Mouse (Mus musculus): ENCODE results near the gene Prok2.
A peak's percentile ranks its signal among the peaks of the same experiment; 100 is the strongest.

The Prok2 gene

DNA sequence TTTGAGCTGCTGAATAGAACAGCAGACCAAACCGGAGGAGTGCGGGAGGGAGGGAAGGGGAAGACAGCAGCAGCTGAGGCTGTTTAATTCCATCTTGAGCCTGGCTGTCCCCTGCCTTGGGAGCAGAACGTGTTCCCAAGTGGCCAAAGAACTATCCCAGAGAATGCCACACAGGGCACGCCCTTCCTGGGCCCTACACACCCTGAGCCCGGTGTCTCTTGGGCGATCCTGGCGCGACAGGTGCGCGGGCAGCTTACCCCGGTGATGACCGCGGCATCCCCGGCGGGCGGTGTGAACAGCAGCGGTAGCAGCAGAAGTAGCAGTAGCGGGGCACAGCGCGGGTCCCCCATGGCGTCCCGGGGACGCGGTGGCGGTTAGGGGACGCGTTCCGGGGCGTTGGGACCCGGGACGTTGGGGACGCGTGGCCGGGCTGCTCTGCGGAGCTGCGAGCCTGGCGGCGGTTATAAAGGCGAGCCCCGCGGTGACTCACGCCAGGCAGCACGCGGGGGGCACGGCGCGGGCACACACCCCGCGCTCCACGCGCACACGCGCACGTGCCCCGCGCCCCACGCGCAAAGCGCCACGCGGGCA is at the start of gene Prok2:
Gene Prok2 (minus strand): TSS at position 422 of the 591 bp plus-strand sequence.
- DNase-seq (ENCODE audit: low read depth) = no peak

DNA sequence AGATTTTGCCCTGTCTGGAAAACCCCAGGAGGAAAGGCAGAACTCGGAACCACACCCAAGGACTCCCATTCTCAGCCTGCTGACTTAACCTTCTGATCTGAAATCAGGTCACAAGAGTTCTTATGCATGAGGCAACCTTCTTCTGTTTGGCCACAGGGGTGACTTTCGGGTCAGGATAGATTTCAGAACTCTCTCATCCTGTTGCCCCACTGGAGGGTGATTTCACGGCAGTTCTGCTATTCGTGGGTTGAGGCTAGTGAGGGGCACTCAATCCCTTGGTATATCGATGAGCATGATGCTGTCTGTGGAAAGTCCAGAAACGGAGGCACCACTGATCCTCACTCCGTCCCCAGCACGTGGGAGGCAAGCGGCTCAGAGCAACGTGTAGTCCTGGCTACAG is 48.5 kb upstream of the Prok2 start:
- no peak for DNase-seq (ENCODE audit: low read depth)

DNA sequence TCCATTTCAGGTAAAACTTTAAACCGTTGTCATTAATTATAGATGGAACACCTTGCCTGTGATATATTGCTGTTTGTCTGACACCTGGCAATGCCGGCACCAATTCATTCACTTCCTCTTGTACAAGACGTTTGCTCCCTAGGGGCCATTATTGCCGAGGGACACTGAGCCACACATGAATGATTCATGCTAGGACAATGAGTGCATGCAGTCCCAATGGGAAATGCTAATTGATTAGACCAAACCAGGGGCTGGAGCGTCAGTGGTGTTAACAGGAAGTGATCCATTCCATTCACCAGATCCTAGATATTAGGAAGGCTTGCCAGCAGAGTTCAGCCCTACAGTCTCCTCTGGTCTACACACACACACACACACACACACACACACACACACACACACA is 42.3 kb upstream of the Prok2 start:
- no peak for DNase-seq (ENCODE audit: low read depth)

DNA sequence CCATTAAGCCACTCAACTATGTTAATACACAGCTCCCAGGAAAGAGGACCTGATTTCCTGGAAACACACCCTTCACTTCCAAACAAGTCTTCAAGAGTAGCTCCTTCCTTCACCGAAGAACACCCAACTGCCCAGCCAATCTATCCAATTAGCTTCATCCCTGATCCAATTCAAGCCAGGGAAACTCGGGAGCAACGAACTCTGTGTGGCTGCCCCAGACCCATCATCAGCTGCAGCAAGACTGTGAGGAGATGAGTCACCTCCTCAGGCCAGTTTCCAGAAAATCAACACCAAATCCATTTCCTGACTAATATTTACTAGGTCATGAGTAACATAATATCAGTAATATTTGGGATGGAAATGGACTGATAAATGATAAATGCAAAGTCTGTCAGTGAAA is 38.7 kb upstream of the Prok2 start:
- peak; percentile 51 for DNase-seq (ENCODE audit: low read depth)

DNA sequence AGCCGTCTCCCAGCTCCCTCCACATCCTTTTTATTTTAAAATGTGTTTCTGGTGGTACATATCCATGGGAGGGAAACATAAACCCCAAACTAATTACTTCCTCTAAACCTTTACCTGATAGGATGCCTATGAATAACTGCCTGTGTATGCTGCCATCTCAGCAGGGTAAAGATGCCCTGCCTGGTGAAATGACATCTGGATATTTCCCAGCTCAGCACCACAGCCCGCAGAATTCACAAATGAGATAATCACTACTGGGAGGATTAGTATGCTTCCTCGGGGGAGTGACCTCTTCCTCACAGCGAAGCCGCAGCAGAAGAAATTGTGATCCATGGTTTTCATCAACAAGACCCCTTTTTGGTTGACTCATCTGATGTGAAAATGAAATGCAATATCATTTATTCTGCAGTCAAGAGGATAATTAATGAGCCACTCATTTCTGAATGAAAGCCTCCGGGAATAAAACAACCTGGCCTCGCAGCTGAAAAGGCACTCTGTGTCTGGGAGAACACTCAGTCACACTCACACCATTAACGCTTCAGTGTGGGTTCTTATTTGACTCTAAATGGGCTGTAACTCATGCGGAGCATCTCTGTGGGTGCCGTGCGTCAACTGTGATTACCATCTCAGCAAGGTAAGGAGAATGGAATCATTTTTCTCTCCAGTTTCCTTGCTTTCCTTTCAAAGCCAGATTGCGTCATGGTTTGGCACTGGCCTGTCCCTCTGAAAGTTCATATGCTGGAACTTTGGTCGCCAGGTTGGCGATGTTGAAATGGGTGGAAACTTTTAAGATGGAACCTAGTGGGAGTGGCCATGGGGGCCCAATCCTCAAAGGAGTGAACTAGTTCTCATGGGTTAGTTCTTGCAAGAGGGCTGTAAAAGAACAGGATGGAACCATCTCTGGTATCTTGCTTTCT is 36.1 kb upstream of the Prok2 start:
- DNase-seq (ENCODE audit: low read depth) = no peak

DNA sequence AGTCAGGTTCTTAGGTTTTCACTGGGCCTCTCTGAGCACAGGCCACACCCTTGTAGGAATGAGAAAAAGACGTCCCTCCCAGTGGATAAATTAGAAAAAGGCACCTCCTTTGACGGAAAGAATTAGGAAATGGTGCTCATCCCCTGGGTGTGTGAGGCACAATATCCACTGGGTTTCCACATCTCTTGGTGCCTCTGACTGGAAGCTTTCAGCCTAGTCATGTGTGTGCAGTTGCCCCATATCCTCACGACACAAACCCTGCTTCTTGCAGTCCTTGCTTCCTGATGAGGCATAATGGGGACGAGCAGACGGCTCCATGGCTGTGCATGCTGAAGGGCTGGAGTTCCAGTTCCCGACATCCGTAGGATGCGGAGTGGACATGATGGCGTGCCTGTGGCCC is 29.9 kb upstream of the Prok2 start:
- DNase-seq (ENCODE audit: low read depth) = peak; percentile 3

DNA sequence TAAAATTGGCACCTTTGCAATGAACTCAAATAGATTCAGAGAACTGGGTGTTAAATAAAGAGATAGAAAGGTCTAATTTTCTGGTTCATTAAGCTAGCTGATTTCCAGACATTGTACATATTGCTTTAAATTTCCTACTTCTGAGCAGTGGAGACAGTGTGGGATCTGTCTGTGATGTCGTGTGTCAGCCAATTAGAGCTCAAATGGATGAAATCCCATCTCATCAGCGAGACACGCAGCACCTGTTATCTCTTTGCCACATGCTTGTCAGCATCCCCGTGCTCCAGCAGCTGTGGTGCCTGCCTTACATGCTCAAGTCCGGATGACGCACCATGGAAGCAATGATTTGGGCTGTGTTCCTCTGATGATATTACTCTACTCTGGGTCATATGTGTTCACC is 25.1 kb upstream of the Prok2 start:
- DNase-seq (ENCODE audit: low read depth) = no peak

DNA sequence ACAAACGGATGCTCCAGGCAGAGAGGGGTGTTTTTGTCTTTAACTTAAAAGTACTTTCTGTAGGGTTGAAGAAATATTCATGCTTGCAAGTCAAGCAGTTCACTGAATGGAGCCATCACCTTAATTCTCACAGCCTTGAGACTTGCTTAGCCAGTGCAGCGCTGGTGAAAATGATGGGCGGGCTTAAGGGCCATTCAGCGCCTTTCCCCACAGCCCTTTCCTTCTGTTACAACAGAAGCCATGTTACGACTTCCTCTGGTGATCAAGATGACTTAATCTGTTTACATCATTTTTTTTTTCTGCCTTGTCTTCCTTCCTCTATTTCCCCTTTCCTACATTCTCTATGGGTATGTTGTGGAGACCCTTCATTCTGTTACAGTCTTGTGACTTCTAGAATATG is 20.1 kb upstream of the Prok2 start:
- DNase-seq (ENCODE audit: low read depth) = no peak

DNA sequence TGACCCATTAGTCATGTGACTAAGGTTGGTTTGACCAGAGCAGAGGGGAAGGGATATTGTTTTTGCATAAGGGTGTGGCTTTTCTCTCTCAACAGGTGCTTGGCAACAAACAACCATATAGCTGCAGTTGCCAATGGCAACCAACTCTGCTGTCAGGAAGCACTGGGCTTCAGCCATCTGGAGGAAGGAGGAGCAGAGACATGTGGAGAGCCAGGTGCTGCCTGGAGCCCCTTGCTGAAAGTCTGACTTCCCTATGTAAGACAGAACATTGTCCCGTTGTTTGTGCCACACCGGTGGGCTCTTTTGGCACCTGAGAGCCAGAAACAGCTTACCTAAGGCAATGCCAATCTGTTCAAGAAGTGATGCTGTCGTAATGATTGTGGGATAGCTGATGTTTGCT is 16.7 kb upstream of the Prok2 start:
- no peak for DNase-seq (ENCODE audit: low read depth)

DNA sequence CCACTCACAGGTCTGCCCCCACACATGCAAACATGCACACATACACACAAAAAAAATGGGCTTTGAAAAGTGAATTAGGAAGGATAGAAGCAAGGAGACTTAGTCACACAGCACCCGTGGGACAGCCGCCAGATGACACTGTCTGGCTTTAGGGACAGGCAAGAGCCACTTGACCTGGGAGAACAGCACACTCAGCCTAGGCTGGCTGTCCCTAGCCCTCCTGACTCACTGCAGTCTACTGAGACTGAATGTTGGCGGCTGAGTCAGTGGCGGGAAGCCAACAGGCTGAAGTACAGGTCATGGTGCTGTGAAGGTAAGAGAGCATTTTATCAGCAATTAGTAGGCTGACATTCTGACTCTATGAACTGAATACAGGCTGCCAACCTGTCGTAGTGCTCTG is 8.5 kb upstream of the Prok2 start:
- DNase-seq (ENCODE audit: low read depth) = no peak

DNA sequence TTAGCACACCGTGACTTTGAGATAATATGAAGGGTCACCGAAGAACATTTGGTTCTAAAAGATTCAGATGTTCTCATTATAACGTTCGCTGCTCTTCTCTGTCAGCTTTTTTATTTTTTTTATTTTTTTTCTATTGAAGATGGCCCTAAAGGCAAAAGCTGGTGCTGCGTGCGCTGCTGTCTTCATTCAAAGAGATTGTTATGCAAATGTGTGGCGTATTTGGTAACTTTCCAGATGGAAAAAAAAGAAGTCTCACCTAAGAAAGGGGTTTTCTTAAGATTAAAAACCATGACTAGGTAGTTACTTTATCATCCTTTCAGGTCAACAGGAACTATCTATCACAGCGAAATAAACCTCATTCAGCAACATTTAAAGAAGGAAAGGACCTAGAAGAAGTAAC is 6.5 kb upstream of the Prok2 start:
- no peak for DNase-seq (ENCODE audit: low read depth)

DNA sequence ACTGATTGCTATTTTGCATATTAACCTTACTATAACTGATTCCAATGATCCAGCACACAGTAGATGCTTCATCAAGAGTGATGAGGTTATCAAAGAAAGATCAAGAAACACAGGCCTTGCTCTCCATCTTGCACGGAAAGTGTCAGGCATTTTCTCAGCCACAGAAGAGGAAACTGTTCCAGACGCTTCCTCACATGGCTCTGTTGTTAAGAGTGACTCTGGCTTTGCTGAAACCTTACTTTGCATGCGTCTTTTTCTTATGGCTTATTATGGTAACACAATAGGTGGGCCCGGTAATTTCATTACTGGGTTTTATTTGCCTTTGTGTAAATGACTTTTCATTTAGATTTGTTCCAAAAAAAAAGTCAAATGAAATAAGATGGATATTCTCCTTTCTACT is 5.7 kb upstream of the Prok2 start:
- no peak for DNase-seq (ENCODE audit: low read depth)

DNA sequence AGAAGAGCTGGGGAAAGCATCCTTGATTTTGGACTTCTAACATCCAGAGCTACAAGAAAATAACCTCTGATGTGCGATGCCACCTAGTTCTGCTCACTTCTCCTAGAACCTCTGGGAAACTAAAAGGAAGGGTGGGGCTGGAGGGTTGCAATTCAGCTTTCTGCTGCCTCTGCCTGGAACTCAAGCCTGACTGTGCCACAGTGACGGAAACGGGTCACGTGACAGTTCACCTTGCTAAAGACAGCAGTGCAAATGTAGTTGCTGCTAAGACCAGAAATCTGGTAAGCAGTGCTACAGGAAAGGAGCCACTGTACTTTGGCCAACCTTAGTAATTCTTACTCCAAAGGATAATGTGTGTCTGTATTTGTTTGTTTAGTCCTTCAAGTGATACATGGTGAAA is 3.7 kb upstream of the Prok2 start:
- no peak for DNase-seq (ENCODE audit: low read depth)

DNA sequence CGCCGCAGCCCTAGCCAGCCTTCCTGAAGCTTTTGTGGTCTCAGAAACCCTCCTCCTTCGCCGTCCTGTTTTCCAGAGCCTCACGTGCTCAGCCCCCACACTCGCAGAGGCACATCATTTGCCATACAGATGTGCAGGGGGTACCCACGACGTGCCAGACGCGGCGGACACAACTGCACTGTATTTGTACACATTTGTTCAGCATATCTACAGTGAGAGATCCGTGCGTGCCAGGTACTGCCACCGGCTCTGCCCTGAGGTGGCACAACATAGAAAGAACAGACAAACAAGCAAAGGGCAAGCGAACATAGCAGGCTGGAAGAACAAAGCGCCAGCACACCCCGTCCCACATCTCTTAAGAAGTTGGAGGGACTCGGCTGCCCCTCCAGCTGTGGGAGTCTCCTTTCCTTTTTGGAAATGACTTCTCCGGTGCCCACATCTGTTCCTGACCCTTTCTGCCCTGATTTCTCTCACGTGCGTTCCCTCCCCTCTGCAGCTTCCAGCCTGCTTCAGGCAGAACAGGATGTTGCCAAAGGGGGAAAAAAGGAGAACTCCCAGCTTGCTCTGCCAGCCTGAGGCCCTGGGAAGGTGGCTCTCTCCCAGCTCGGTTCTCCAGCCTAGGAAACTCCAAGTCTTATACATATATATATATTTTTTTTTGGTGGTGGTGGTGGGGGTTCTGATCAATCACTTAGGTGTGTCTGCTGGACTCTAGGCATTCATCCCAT is 548 bp upstream of the Prok2 start:
- DNase-seq (ENCODE audit: low read depth) = no peak

DNA sequence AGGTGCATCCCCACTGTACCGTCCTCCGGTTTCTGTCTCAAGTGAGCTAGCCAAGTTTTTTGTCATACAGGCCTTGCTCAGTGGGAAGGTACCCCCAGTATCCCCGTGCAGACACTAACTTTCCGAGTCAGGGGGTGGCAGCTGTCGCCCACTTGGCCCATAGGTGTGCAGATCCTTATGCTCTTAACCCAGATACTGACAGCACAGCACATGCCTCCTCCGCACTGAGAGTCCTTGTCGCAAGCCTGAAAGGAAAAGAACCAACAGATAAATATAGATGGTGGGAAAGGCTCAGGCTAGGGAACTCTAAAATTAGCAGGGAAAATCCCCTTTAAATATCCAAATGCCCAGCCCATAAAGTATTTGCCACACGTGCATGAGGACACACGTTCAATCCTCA is 3.8 kb downstream of the Prok2 start:
- no peak for DNase-seq (ENCODE audit: low read depth)

DNA sequence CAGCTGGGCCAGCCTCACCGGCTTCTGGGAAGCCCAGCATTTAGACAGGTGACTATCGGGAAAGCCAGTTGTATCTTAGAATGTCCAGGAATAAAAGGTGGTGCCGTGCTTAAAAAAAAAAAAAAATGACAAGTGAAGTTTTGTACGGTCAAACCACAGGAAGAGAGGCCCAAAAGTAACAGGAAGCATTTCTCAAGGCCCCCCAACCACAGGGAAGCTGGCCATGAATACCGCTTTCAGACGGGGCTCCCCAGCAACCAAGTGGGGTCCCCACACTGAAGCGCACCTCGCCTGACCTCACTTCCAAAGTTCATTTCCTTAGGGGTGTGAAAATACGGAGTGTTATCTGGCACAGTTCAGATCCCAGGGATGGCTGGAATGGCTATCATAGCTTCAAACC is 5.2 kb downstream of the Prok2 start:
- no peak for DNase-seq (ENCODE audit: low read depth)

DNA sequence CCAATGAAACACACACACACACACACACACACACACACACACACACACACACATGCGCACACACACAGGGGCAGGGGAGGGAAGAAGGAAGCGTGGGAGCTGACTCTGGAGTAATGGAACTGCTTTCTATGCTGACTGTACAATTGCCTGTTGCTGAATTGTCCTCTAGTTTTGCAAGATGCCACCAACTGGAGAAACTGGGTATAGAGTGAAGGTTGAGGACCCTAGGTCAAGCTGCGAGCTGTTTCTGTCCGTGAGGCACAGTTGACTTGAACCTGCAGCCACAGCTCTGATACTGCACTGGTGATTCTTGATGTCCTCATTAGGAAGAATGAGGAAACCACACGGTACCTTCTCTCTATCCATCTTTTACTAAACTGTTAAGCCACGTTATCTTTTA is 10.3 kb downstream of the Prok2 start:
- DNase-seq (ENCODE audit: low read depth) = no peak

DNA sequence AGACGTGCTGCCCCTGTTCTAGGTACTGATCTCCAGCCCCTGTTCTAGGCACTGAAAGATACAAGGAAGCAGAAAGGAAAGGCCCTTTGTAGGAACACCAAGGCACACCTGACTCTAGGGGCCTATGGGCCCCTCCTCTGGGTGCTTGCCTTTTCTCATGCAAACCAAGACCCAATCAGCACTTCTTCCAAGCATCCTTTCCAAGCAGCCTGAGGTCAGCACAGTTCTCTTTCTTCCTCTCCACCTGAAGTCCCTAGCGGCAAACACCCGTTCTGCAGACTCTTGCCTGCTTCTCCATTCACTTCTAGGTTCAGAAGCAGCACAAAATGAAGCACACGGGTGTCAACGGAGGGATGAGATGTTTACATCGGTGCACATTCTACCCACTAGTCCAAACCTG is 11.0 kb downstream of the Prok2 start:
- DNase-seq (ENCODE audit: low read depth) = no peak

DNA sequence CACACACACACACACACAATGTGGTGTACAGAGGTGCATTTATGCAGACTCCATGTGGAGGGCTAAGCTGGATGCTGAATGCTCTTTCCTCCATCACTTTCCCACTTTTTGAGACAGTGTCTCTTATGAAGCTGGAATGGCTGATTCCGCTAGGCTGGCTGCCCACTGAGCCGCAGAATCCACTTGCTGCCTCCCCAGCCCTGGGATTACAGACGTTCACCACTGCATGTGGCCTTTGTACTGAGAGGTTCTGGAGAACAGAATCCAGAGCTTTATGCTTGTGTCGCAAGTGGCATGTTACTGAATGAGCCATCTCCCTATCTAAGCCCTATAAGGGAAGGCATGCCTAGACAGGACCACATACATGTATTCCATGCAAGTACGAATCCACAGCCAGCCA is 12.9 kb downstream of the Prok2 start:
- no peak for DNase-seq (ENCODE audit: low read depth)

DNA sequence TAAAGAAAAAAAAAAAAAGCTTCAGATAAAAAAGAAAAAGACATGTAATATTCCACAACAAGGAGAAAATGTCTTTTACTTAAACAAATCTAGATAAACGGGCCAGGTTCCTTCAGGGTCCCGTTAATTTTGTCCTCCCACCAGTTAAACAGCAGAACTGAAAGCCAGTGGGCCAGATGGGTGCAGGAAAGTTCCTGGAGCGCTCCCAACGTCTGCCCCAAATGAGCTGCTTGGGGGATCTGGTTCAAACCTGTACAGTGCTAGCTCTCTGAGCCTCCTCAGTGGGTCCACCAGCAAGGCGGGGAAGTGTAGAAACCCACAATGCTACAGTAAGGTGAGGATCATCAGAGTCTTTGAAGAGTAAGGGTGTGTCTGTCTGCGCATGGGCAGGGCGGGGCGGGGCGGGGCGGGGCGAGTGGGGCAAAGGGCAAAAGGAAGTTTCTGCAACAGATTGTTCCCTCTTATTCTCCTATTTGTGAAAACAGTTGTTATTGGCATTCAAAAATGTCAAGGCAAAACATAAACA is 14.6 kb downstream of the Prok2 start:
- no peak for DNase-seq (ENCODE audit: low read depth)

DNA sequence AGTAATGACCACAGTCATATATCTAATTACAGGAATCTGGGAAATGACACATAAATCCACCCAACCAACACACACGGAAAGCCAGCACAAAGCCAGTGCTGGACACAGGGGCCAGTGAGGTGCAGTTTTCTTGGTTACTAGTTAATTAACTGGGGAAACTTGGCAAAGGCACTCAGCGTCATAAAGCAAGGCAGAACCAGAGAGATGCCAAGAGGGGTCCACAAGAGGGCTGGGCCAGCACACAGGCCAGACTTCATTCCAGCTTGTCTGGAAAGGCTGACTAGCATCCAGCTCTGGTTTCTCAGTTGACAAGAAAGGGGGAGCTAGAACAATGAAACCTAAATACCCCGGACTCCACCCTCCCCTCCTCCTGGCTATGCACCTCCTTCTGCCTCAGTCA is 25.7 kb downstream of the Prok2 start:
- no peak for DNase-seq (ENCODE audit: low read depth)

DNA sequence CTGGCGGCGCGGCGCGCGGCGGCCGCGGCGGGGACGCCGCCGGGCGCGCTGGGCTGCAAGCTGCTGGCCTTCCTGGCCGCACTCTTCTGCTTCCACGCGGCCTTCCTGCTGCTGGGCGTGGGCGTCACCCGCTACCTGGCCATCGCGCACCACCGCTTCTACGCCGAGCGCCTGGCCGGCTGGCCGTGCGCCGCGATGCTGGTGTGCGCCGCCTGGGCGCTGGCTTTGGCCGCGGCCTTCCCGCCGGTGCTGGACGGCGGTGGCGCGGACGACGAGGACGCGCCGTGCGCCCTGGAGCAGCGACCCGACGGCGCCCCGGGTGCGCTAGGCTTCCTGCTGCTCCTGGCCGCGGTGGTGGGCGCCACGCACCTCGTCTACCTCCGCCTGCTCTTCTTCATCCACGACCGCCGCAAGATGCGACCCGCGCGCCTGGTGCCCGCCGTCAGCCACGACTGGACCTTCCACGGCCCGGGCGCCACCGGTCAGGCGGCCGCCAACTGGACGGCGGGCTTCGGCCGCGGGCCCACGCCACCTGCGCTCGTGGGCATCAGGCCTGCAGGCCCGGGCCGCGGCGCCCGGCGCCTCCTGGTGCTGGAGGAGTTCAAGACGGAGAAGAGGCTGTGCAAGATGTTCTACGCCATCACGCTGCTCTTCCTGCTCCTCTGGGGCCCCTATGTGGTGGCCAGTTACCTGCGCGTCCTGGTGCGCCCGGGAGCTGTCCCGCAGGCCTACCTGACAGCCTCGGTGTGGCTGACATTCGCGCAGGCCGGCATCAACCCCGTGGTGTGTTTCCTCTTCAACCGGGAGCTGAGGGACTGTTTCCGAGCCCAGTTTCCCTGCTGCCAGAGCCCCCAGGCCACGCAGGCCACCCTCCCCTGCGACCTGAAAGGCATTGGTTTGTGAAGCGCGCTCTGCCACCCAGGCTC is 33.0 kb downstream of the Prok2 start:
- no peak for DNase-seq (ENCODE audit: low read depth)

Measured in fibroblast of lung, adult 2 months (primary cell).